Mouse (Mus musculus) MEL (cell line): ENCODE results near the gene Gm20458. TPM values are rescaled to one million over a fixed set of nuclear protein-coding genes. Genes with fewer than 3 reads are reported as not detected.

Source experiments
- DNase-seq: peaks from one replicate; pipeline ENCODE4 v3.0.0; 2011; ENCODE audit warnings: low read depth, low spot score
- H3K27ac ChIP-seq: 2 replicates; pipeline ENCODE4 v1.5.1; 2012; ENCODE audit warnings: low read depth, mild to moderate bottlenecking, control low read depth, low read length, moderate library complexity; ENCODE audit not compliant: control insufficient read depth
- H3K27me3 ChIP-seq, 2 experiments: fragments of 150-350 bp in 1 of 2; sonication (generic) in 1 of 2; 2 replicates each; pipeline ENCODE4 v1.6.1; 2012; ENCODE audit warnings: low read length in 2 of 2, mild to moderate bottlenecking in 2 of 2, improper control_type of control experiment in 1 of 2, moderate library complexity in 1 of 2; ENCODE audit not compliant: insufficient read depth in 2 of 2, control insufficient read depth in 1 of 2
- H3K36me3 ChIP-seq, 2 experiments: 2 replicates each; pipeline ENCODE4 v1.6.1; 2012 to 2014; ENCODE audit warnings: low read length in 2 of 2, improper control_type of control experiment in 1 of 2, inconsistent platforms in 1 of 2, mild to moderate bottlenecking in 1 of 2; ENCODE audit not compliant: insufficient read depth in 2 of 2, control insufficient read depth in 1 of 2
- H3K4me1 ChIP-seq, 2 experiments: fragments of 150-350 bp in 1 of 2; sonication (generic) in 1 of 2; 2 replicates each; pipeline ENCODE4 v1.6.1; 2012; ENCODE audit warnings: low read length in 2 of 2, improper control_type of control experiment in 1 of 2, mild to moderate bottlenecking in 1 of 2; ENCODE audit not compliant: insufficient read depth in 2 of 2, control insufficient read depth in 1 of 2
- H3K4me3 ChIP-seq, 2 experiments: fragments of 150-350 bp in 1 of 2; sonication (generic) in 1 of 2; 2 replicates each; pipeline ENCODE4 v1.5.1; 2012; ENCODE audit warnings: low read depth in 2 of 2, low read length in 2 of 2, mild to moderate bottlenecking in 2 of 2, moderate library complexity in 2 of 2, control low read depth in 1 of 2, improper control_type of control experiment in 1 of 2; ENCODE audit not compliant: control insufficient read depth in 1 of 2, insufficient read depth in 1 of 2
- H3K79me2 ChIP-seq: 2 replicates; pipeline ENCODE4 v1.6.1; 2012; ENCODE audit warnings: mild to moderate bottlenecking, low read length, moderate library complexity; ENCODE audit not compliant: control insufficient read depth, poor library complexity, insufficient read depth
- H3K9ac ChIP-seq: 2 replicates; pipeline ENCODE4 v1.6.1; 2012; ENCODE audit warnings: low read depth, mild to moderate bottlenecking, control low read depth, low read length, moderate library complexity; ENCODE audit not compliant: control insufficient read depth, poor library complexity, severe bottlenecking
- H3K9me3 ChIP-seq: fragments of 150-350 bp; sonication (generic); replicated peaks from 2 replicates; pipeline ENCODE4 v1.6.1; 2012; ENCODE audit warnings: mild to moderate bottlenecking, low read length, improper control_type of control experiment, moderate library complexity; ENCODE audit not compliant: insufficient read depth
- CTCF ChIP-seq, 3 experiments: IDR thresholded peaks in 2 of 3; conservative IDR thresholded peaks in 1 of 3; 2 replicates each; pipeline ENCODE4 v1.5.1; 2011 to 2012; ENCODE audit warnings: low read length in 3 of 3, low read depth in 2 of 3, mild to moderate bottlenecking in 2 of 3, improper control_type of control experiment in 1 of 3, inconsistent platforms in 1 of 3, mixed read lengths in 1 of 3, moderate library complexity in 1 of 3; ENCODE audit not compliant: control insufficient read depth in 1 of 3, insufficient read depth in 1 of 3, poor library complexity in 1 of 3, severe bottlenecking in 1 of 3
- ETS1 ChIP-seq: IDR thresholded peaks from 2 replicates; pipeline ENCODE4 v1.6.1; 2012; ENCODE audit warnings: low read depth, mild to moderate bottlenecking, inconsistent platforms, low read length, improper control_type of control experiment, moderate library complexity
- GABPA ChIP-seq: IDR thresholded peaks from 2 replicates; pipeline ENCODE4 v1.6.1; 2012; ENCODE audit warnings: low read depth, mild to moderate bottlenecking, inconsistent platforms, low read length, improper control_type of control experiment, moderate library complexity
- GATA1 ChIP-seq: IDR thresholded peaks from 2 replicates; pipeline ENCODE4 v1.6.1; 2011; ENCODE audit warnings: low read depth, low read length, improper control_type of control experiment
- HCFC1 ChIP-seq: IDR thresholded peaks from 2 replicates; pipeline ENCODE4 v1.6.1; 2012; ENCODE audit warnings: low read depth, mild to moderate bottlenecking, inconsistent platforms, low read length, improper control_type of control experiment, moderate library complexity
- JUND ChIP-seq: IDR thresholded peaks from 2 replicates; pipeline ENCODE4 v1.6.1; 2011; ENCODE audit warnings: low read depth, mild to moderate bottlenecking, improper control_type of control experiment, low read length
- MAFK ChIP-seq: IDR thresholded peaks from 2 replicates; pipeline ENCODE4 v1.6.1; 2011; ENCODE audit warnings: low read depth, mild to moderate bottlenecking, low read length, improper control_type of control experiment, borderline replicate concordance
- MXI1 ChIP-seq: IDR thresholded peaks from 2 replicates; pipeline ENCODE4 v1.6.1; 2011; ENCODE audit warnings: mild to moderate bottlenecking, low read depth, low read length, improper control_type of control experiment
- MYB ChIP-seq: IDR thresholded peaks from 2 replicates; pipeline ENCODE4 v1.6.1; 2011; ENCODE audit warnings: mild to moderate bottlenecking, low read depth, low read length, improper control_type of control experiment
- NRF1 ChIP-seq: IDR thresholded peaks from 2 replicates; pipeline ENCODE4 v1.6.1; 2014; ENCODE audit warnings: low read depth, mild to moderate bottlenecking, inconsistent platforms, low read length, improper control_type of control experiment, moderate library complexity; ENCODE audit not compliant: poor library complexity, insufficient read depth, severe bottlenecking
- POLR2A ChIP-seq, 2 experiments: IDR thresholded peaks; 2 replicates each; pipeline ENCODE4 v1.6.1; 2011 to 2012; ENCODE audit warnings: low read length in 2 of 2, mild to moderate bottlenecking in 2 of 2, control low read depth in 1 of 2, improper control_type of control experiment in 1 of 2, low read depth in 1 of 2, moderate library complexity in 1 of 2; ENCODE audit not compliant: control insufficient read depth in 1 of 2, insufficient read depth in 1 of 2, poor library complexity in 1 of 2
- POLR2AphosphoS2 ChIP-seq: IDR thresholded peaks from 2 replicates; pipeline ENCODE4 v1.6.1; 2011; ENCODE audit warnings: low read length, improper control_type of control experiment
- POLR2AphosphoS5 ChIP-seq: IDR thresholded peaks from 2 replicates; pipeline ENCODE4 v1.6.1; 2012; ENCODE audit warnings: low read depth, borderline replicate concordance, mild to moderate bottlenecking, inconsistent platforms, low read length, moderate library complexity, mixed read lengths
- RCOR1 ChIP-seq: IDR thresholded peaks from 2 replicates; pipeline ENCODE4 v1.6.1; 2012; ENCODE audit warnings: low read depth, mild to moderate bottlenecking, inconsistent platforms, low read length, improper control_type of control experiment
- SMC3 ChIP-seq: IDR thresholded peaks from 2 replicates; pipeline ENCODE4 v1.6.1; 2011; ENCODE audit warnings: low read depth, low read length, improper control_type of control experiment
- TAL1 ChIP-seq: IDR thresholded peaks from 2 replicates; pipeline ENCODE4 v1.6.1; 2012; ENCODE audit warnings: mild to moderate bottlenecking, inconsistent platforms, low read length, moderate library complexity, mixed read lengths
- TBP ChIP-seq: IDR thresholded peaks from 2 replicates; pipeline ENCODE4 v1.8.0; 2011; ENCODE audit warnings: low read depth, low read length, improper control_type of control experiment
- UBTF ChIP-seq: IDR thresholded peaks from 2 replicates; pipeline ENCODE4 v1.6.1; 2012; ENCODE audit warnings: low read depth, mild to moderate bottlenecking, inconsistent platforms, low read length, improper control_type of control experiment, moderate library complexity, borderline replicate concordance; ENCODE audit not compliant: insufficient read depth
- USF1 ChIP-seq: IDR thresholded peaks from 2 replicates; pipeline ENCODE4 v1.6.1; 2014; ENCODE audit warnings: low read depth, mild to moderate bottlenecking, inconsistent platforms, low read length, improper control_type of control experiment, moderate library complexity
- ZC3H11A ChIP-seq: IDR thresholded peaks from 2 replicates; pipeline ENCODE4 v1.6.1; 2012; ENCODE audit warnings: low read depth, mild to moderate bottlenecking, inconsistent platforms, low read length, improper control_type of control experiment
- ZMIZ1 ChIP-seq: IDR thresholded peaks from 2 replicates; pipeline ENCODE4 v1.6.1; 2012; ENCODE audit warnings: low read depth, mild to moderate bottlenecking, inconsistent platforms, low read length, improper control_type of control experiment, moderate library complexity
- polyA plus RNA-seq, 2 experiments: library from polyadenylated mRNA; stranded (reverse) in 1 of 2; unstranded in 1 of 2; fragments of >175 nt in 1 of 2; fragments of >200 nt in 1 of 2; gene quantifications; 2 replicates each; pipeline versions ENCODE4 v1.2.1 to v1.2.4; 2012; ENCODE audit warnings: low replicate concordance in 2 of 2, low read depth in 1 of 2; ENCODE audit not compliant: insufficient read length in 2 of 2, insufficient read depth in 1 of 2, missing spikeins in 1 of 2
- total RNA-seq: library from RNA; depleted of rRNA; stranded (reverse); fragments of 300-350 nt; gene quantifications from 2 replicates; pipeline ENCODE4 v1.2.3, GENCODE M21; 2012

Gm20458 gene
- total and polyA plus RNA-seq, 3 experiments = 1.0 to 19.2 TPM; not detected in 1

DNA sequence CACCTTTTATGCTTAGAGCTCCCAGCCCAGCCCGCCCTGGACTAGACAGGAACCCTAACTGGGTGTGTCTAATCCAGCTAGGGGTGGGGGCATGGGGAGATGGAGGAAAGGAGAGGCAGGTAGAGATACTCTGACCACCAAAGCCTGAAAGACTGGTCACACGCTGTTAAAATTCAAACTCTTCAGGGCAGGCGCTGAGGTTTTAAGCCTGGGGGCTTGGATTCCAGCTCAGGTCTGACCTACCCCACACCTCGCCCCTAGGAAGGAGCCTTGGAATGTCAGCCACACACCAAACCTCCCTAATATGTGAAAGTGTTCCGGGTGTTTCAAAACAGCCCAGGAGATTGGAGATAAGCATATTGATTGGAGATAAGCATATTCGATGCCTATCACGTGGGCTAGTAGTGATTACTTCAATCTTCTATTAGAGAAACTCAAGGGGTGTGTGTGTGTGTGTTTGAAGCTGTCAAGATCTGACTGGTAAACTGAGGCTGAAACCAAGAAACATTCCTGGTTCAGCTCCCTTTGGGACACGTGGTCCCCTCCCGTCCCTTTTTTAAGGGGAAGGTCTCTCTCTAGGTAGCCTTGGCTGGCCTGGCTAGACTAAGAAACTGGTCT, 27.4 kb upstream of the Gm20458 start:
- no peak for DNase-seq
- H3K4me1 ChIP-seq = no peaks in the 10 kb centered on the region
- H3K79me2 ChIP-seq = no peaks in the 10 kb centered on the region

DNA sequence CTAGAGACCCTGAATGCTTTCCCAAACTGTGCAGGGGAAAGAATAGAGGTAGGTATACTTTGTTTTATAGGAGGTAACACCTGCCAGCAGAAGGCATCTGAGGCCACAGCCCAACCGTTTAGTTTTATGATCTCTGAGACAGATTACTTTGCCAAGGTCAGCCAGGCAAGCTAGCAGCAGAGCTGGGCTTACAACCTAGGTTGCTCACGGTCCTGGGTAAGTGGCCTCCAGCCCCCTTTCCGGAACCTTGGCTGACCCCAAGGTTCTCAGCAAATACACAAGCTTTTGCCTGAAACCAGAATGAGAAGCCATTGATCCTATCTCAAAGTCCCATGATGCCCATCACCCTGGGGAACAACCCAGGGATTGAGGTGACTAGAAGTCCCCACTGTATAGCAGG, 26.1 kb upstream of the Gm20458 start:
- Histone ChIP-seq H3K4me3 (no peak overlapping the region), H3K9ac (no peak overlapping the region), H3K4me1 (no peaks in the 10 kb centered on the region), H3K79me2 (no peaks in the 10 kb centered on the region), H3K27ac (no peak overlapping the region), H3K27me3 (peaks cover 9 to 16% of the 10 kb centered on the region in 2 experiments; a peak in 3 of 4 replicates), H3K36me3 (no peaks in the 10 kb centered on the region), H3K9me3 (no peaks in the 10 kb centered on the region)
- TF ChIP-seq POLR2AphosphoS5 (no peak), RCOR1 (no peak), CTCF (IDR thresholded peaks at IDR 0.05 in 2 of 3, conservative IDR thresholded peaks at IDR 0.05 in 1 of 3; ENCODE audit: control insufficient read depth in 1 of 3, insufficient read depth in 1 of 3, low read depth in 2 of 3, low read length in 3 of 3, poor library complexity in 1 of 3, severe bottlenecking in 1 of 3) (no peak), UBTF (no peak), MXI1 (no peak), POLR2A (IDR thresholded peaks at IDR 0.05; ENCODE audit: control insufficient read depth in 1 of 2, insufficient read depth in 1 of 2, low read depth in 1 of 2, low read length in 2 of 2, poor library complexity in 1 of 2) (no peak), SMC3 (no peak), MYB (no peak), TBP (no peak), ETS1 (no peak), HCFC1 (no peak), TAL1 (no peak), NRF1 (no peak), GABPA (no peak), POLR2AphosphoS2 (no peak), GATA1 (no peak), ZC3H11A (no peak)
- DNase-seq = no peak

More for the DNA sequence above, 27.4 kb upstream of the Gm20458 start:
- TF ChIP-seq USF1 (no peak), GATA1 (no peak), JUND (no peak), ZMIZ1 (no peak), MAFK (no peak)
- no peak overlapping the region for H3K4me3 ChIP-seq
- H3K27ac ChIP-seq = no peak overlapping the region
- H3K27me3 ChIP-seq = peaks cover 9 to 16% of the 10 kb centered on the region in 2 experiments
- H3K9me3 ChIP-seq = no peaks in the 10 kb centered on the region
- H3K36me3 ChIP-seq = no peaks in the 10 kb centered on the region
- no peak overlapping the region for H3K9ac ChIP-seq
